Mouse (Mus musculus): ENCODE measurements around the gene Coa4.

DNA sequence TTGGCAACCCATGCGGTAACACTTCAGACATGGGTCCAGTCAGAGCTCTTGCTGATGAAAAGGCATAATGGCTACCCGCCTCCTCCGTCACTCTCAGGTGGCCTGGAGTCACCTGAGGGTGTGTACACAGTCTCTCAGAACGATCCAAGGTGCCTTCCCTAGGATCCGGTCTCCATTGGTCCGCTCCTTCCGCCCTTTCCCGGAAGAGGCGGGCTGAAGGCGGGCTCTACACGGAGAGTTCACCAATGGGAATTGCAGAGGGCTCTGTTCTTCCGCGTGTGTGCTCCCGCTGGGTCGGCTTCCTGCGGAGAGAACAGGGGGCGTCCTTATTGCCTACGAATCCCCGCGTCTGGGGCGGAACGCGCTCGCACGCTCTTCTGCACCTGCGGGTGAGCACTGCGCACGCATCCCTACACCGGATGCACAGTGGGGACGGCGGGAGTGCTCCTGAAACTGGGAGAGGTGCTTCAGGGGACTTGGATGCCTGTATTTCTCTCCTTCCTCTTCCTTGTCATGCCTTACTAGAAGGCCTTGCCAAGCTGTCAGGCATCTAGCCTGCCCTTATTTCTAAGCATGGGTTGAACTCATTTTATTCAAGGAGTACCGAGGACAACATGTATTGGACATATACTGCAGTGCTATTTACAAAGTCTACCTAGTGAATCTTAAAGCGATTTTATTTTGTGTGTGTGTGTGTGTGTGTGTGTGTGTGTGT lies at the start of gene Coa4:
- no peak for TF ChIP-seq CTCF (IDR thresholded peaks at IDR 0.05; ENCODE audit: low read depth, low read length)
- TF ChIP-seq POLR2A (IDR thresholded peaks at IDR 0.05; ENCODE audit: borderline replicate concordance, low read depth, low read length), result no peak
